Mouse (Mus musculus) erythroblast, adult 5-6 weeks (primary cell): ENCODE measurements around the gene B3galnt2. TPM values are rescaled to one million over a fixed set of nuclear protein-coding genes. Genes with fewer than 3 reads are reported as not detected.

Experiments used
- ATAC-seq: replicated peaks from 2 replicates; pipeline ENCODE4 v1.8.0; 2016; ENCODE audit warnings: moderate number of reproducible peaks, mild to moderate bottlenecking, moderate TSS enrichment, inconsistent platforms; ENCODE audit not compliant: poor library complexity, low FRiP score, severe bottlenecking
- total RNA-seq, 2 experiments: library from RNA; stranded (forward) in 1 of 2; stranded (reverse) in 1 of 2; fragments of 150-400 nt in 1 of 2; fragments of 200-764, 138-1000 nt in 1 of 2; gene quantifications; 2 replicates each; pipeline versions ENCODE4 v1.2.3 to v1.2.4; 2015 to 2017; ENCODE audit warnings: low replicate concordance in 2 of 2

Gene B3galnt2
- total RNA-seq, 2 experiments from 2014 or later: 10.7 to 14.0 TPM

GRCm38 (mm10) chr13:14044521-14044920 lies 90.3 kb downstream of the B3galnt2 start:
- no peak for ATAC-seq

Other genes starting within 250 kb of the B3galnt2 start
- gene Gng4, start 170.4 kb upstream of the B3galnt2 start, total RNA-seq (2015; ENCODE audit: low replicate concordance): not detected in 2 replicates
- not detected in 2 replicates for gene Gng4, start 170.4 kb upstream of the B3galnt2 start, total RNA-seq (2017; ENCODE audit: low replicate concordance)
- 54.1 and 95.3 TPM in 2 replicates for gene Tbce, start 85.2 kb downstream of the B3galnt2 start, total RNA-seq (2015; ENCODE audit: low replicate concordance)
- 71.3 and 80.4 TPM in 2 replicates for gene Tbce, start 85.2 kb downstream of the B3galnt2 start, total RNA-seq (2017; ENCODE audit: low replicate concordance)
- gene Arid4b, start 108.8 kb downstream of the B3galnt2 start, total RNA-seq (2015; ENCODE audit: low replicate concordance): 102 and 126 TPM in 2 replicates
- 186 and 206 TPM in 2 replicates for gene Arid4b, start 108.8 kb downstream of the B3galnt2 start, total RNA-seq (2017; ENCODE audit: low replicate concordance)
- 13.4 and 34.7 TPM in 2 replicates for gene Ggps1, start 109.0 kb downstream of the B3galnt2 start, total RNA-seq (2015; ENCODE audit: low replicate concordance)
- 25.8 and 30.6 TPM in 2 replicates for gene Ggps1, start 109.0 kb downstream of the B3galnt2 start, total RNA-seq (2017; ENCODE audit: low replicate concordance)